Mouse (Mus musculus) hematopoietic stem cell, adult 5-6 weeks (primary cell): ENCODE results near the gene Armcx6. TPM values are rescaled to one million over a fixed set of nuclear protein-coding genes. Genes with fewer than 3 reads are reported as not detected.

Source experiments
- total RNA-seq: library from RNA; stranded (forward); fragments of 172-1452, 232-1000 nt; gene quantifications from 2 replicates; pipeline ENCODE4 v1.2.3, GENCODE M21; 2017

The Armcx6 gene
- total RNA-seq, 1 experiment from 2014 or later: 23.5 TPM

Other genes starting within 250 kb of the Armcx6 start
- 102 and 112 TPM in 2 replicates for gene Timm8a1, start 209.6 kb downstream of the Armcx6 start, total RNA-seq
- 79.2 and 79.9 TPM in 2 replicates for gene Btk, start 167.8 kb downstream of the Armcx6 start, total RNA-seq
- gene Rpl36a, start 165.8 kb downstream of the Armcx6 start, total RNA-seq: 6,877 and 7,031 TPM in 2 replicates
- gene Gla, start 150.3 kb downstream of the Armcx6 start, total RNA-seq: 7.3 and 7.7 TPM in 2 replicates
- 187 and 207 TPM in 2 replicates for gene Hnrnph2, start 150.2 kb downstream of the Armcx6 start, total RNA-seq
- 9.0 and 9.6 TPM in 2 replicates for gene Armcx4, start 64.9 kb downstream of the Armcx6 start, total RNA-seq
- gene Armcx1, start 33.5 kb downstream of the Armcx6 start, total RNA-seq: 43.8 and 48.8 TPM in 2 replicates
- gene Armcx3, start 5.2 kb upstream of the Armcx6 start, total RNA-seq: 27.4 and 31.6 TPM in 2 replicates
- 18.5 and 24.4 TPM in 2 replicates for gene Armcx2, start 57.8 kb upstream of the Armcx6 start, total RNA-seq
- gene Nxf2, start 213.3 kb upstream of the Armcx6 start, total RNA-seq: 0.50 and 1.0 TPM in 2 replicates